Mouse (Mus musculus) testis, adult 2 months (tissue): ENCODE measurements around the gene Klb.

Source experiments
- CTCF ChIP-seq: fragments of 200-500 bp; IDR thresholded peaks from 2 replicates; pipeline ENCODE4 v1.5.1; 2012; ENCODE audit warnings: low read depth, mild to moderate bottlenecking, inconsistent platforms, low read length, moderate library complexity; ENCODE audit not compliant: control insufficient read depth, insufficient read depth, insufficient replicate concordance
- POLR2A ChIP-seq: fragments of 200-500 bp; IDR thresholded peaks from 2 replicates; pipeline ENCODE4 v1.6.1; 2012; ENCODE audit warnings: low read depth, mild to moderate bottlenecking, inconsistent platforms, low read length, moderate library complexity; ENCODE audit not compliant: control insufficient read depth

DNA sequence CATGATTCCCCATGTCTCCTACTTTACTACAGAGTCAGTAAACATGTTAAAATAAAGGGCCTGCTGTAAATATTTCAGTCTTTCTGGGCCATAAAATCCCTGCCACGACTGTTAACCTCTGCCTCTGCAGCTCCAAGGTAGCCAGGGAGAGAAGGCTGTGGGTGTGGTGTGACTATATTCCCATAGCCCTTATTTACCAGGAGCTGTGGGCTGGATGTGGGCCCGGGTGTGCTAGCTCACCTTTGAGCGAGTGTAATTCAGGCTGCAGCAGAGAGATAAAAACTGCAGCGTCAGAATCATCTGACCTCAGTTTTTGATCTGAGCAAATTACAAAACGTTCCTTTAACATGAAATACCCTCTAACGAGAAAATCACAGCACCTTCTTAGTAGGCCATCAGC, 72.7 kb downstream of the Klb start:
- TF ChIP-seq POLR2A = no peak
- TF ChIP-seq CTCF = no peak
